In genomic region chr13:93897943-93898826, GRCm38 (mm10) we compare ENCODE assay signal across 10 mouse cellular contexts.
DNase-seq lines count a peak whose midpoint lies in the region; ATAC-seq and TF ChIP-seq lines count a peak whose summit lies in the region.
"Had no signal": no experiment of that assay in that cellular context is flagged by ENCODE, and none has a peak within 500 bp of the region (broad histone marks: within the 10 kb centered on the region; RNA-seq: fewer than 3 reads in every experiment).

No protein-coding gene starts in this region.

- no peaks in the 10 kb centered on the region for H3K27me3 ChIP-seq in intestine, embryonic 14.5 days (replicated peaks; ENCODE audit: control insufficient read depth, insufficient read depth, low read length)
- H3K27me3 ChIP-seq in intestine, embryonic 16.5 days (replicated peaks; ENCODE audit: control insufficient read depth, insufficient read depth, low read length) = no peaks in the 10 kb centered on the region
- H3K27me3 ChIP-seq in megakaryocyte, embryonic 14.5 days (replicated peaks) = peaks cover 27% of the 10 kb centered on the region
- H3K27me3 ChIP-seq in midbrain, embryonic 16.5 days (ENCODE audit: control insufficient read depth, insufficient read depth, low read depth, low read length) = no peaks in the 10 kb centered on the region
- H3K27me3 ChIP-seq in cerebellum, adult 2 months (ENCODE audit: control insufficient read depth, insufficient read depth, low read length) = no peaks in the 10 kb centered on the region
- H3K27me3 ChIP-seq in midbrain, embryonic 10.5 days (ENCODE audit: low read depth, poor library complexity, severe bottlenecking) = no peaks in the 10 kb centered on the region
- H3K27me3 ChIP-seq: forebrain, embryonic 13.5 days; neural tube, embryonic 12.5 days had no signal

- TF ChIP-seq POLR2A in bone marrow macrophage, adult 2 months (IDR thresholded peaks at IDR 0.05; ENCODE audit: borderline replicate concordance, low read depth, low read length) = no peak
- TF ChIP-seq POLR2A in embryonic fibroblast, embryonic 13.5 days (IDR thresholded peaks at IDR 0.05; ENCODE audit: low read depth, low read length) = no peak
- TF ChIP-seq POLR2A in cerebellum, adult 2 months (IDR thresholded peaks at IDR 0.05; ENCODE audit: borderline replicate concordance, insufficient read depth, low read length) = no peak

- DNase-seq in intestine, embryonic 14.5 days (ENCODE audit: low spot score) = no peak
- DNase-seq in cerebellum, adult 2 months = no peak
- no peak for DNase-seq in midbrain, embryonic 10.5 days (ENCODE audit: low spot score)

- no peak for TF ChIP-seq CTCF in bone marrow macrophage, adult 2 months (IDR thresholded peaks at IDR 0.05; ENCODE audit: low read depth, low read length)
- TF ChIP-seq CTCF in embryonic fibroblast, embryonic 13.5 days (IDR thresholded peaks at IDR 0.05; ENCODE audit: borderline replicate concordance, insufficient read depth, low read length) = no peak
- no peak for TF ChIP-seq CTCF in cerebellum, adult 2 months (IDR thresholded peaks at IDR 0.05; ENCODE audit: borderline replicate concordance, insufficient read depth, low read depth, low read length)

- no peak overlapping the region for H3K27ac ChIP-seq in intestine, embryonic 14.5 days (ENCODE audit: low read depth)
- no peak overlapping the region for H3K27ac ChIP-seq in intestine, embryonic 16.5 days (ENCODE audit: low read length)
- H3K27ac ChIP-seq in bone marrow macrophage, adult 2 months (ENCODE audit: insufficient read depth, low read depth, low read length) = peak overlapping the region; percentile 23; the same call in 1 of the 2 replicates
- peak overlapping the region; percentile 69 for H3K27ac ChIP-seq in embryonic fibroblast, embryonic 13.5 days (ENCODE audit: insufficient read depth, low read length)
- H3K27ac ChIP-seq in midbrain, embryonic 16.5 days (ENCODE audit: low read length) = no peak overlapping the region
- H3K27ac ChIP-seq in cerebellum, adult 2 months (ENCODE audit: insufficient read depth, low read length) = no peak overlapping the region
- H3K27ac ChIP-seq in midbrain, embryonic 10.5 days (replicated peaks) = no peak overlapping the region
- H3K27ac ChIP-seq: forebrain, embryonic 13.5 days; neural tube, embryonic 12.5 days had no signal

- peak overlapping the region; percentile 23; the same call in 1 of the 2 replicates for H3K4me2 ChIP-seq in intestine, embryonic 14.5 days (ENCODE audit: low read length)
- no peak overlapping the region for H3K4me2 ChIP-seq in intestine, embryonic 16.5 days (ENCODE audit: low read depth, low read length)
- no peak overlapping the region for H3K4me2 ChIP-seq in midbrain, embryonic 16.5 days (ENCODE audit: low read length)
- H3K4me2 ChIP-seq: forebrain, embryonic 13.5 days; neural tube, embryonic 12.5 days had no signal

- H3K9ac ChIP-seq in intestine, embryonic 14.5 days (ENCODE audit: low read length) = no peak overlapping the region
- H3K9ac ChIP-seq in intestine, embryonic 16.5 days (ENCODE audit: low read depth, low read length) = no peak overlapping the region
- no peak overlapping the region for H3K9ac ChIP-seq in midbrain, embryonic 16.5 days (ENCODE audit: low read depth, low read length)
- H3K9ac ChIP-seq: forebrain, embryonic 13.5 days; neural tube, embryonic 12.5 days had no signal

- H3K4me3 ChIP-seq in intestine, embryonic 14.5 days (ENCODE audit: low read depth, low read length) = no peak overlapping the region
- no peak overlapping the region for H3K4me3 ChIP-seq in intestine, embryonic 16.5 days (ENCODE audit: low read length)
- peak overlapping the region; percentile 2; the same call in 1 of the 2 replicates for H3K4me3 ChIP-seq in bone marrow macrophage, adult 2 months (ENCODE audit: insufficient read depth, low read length)
- H3K4me3 ChIP-seq in embryonic fibroblast, embryonic 13.5 days (ENCODE audit: insufficient read depth, low read length) = peak overlapping the region; percentile 41
- H3K4me3 ChIP-seq in megakaryocyte, embryonic 14.5 days (replicated peaks) = peak overlapping the region; percentile 53
- no peak overlapping the region for H3K4me3 ChIP-seq in midbrain, embryonic 16.5 days (ENCODE audit: low read depth, low read length)
- no peak overlapping the region for H3K4me3 ChIP-seq in cerebellum, adult 2 months (replicated peaks; ENCODE audit: insufficient read depth, low read depth, low read length)
- H3K4me3 ChIP-seq in midbrain, embryonic 10.5 days = no peak overlapping the region
- H3K4me3 ChIP-seq: forebrain, embryonic 13.5 days; neural tube, embryonic 12.5 days had no signal

- no peaks in the 10 kb centered on the region for H3K36me3 ChIP-seq in intestine, embryonic 14.5 days (ENCODE audit: control insufficient read depth, insufficient read depth, low read length)
- H3K36me3 ChIP-seq in intestine, embryonic 16.5 days (ENCODE audit: control insufficient read depth, insufficient read depth, low read length) = no peaks in the 10 kb centered on the region
- no peaks in the 10 kb centered on the region for H3K36me3 ChIP-seq in megakaryocyte, embryonic 14.5 days (replicated peaks; ENCODE audit: low read length)
- H3K36me3 ChIP-seq in midbrain, embryonic 16.5 days (ENCODE audit: control insufficient read depth, insufficient read depth, low read length) = no peaks in the 10 kb centered on the region
- no peaks in the 10 kb centered on the region for H3K36me3 ChIP-seq in midbrain, embryonic 10.5 days
- H3K36me3 ChIP-seq: neural tube, embryonic 12.5 days had no signal

- WGBS in intestine, embryonic 14.5 days = 29% methylated on average over 13 of the region's 13 CpGs
- 45% methylated on average over 13 of the region's 13 CpGs for WGBS in intestine, embryonic 16.5 days
- WGBS in midbrain, embryonic 16.5 days = 64% methylated on average over 13 of the region's 13 CpGs
- WGBS in cerebellum, adult 2 months = 89% methylated on average over 13 of the region's 13 CpGs
- WGBS in midbrain, embryonic 10.5 days = 75% methylated on average over 13 of the region's 13 CpGs

- ATAC-seq in intestine, embryonic 14.5 days (replicated peaks; ENCODE audit: low FRiP score, low TSS enrichment, low read depth) = no peak
- no peak for ATAC-seq in intestine, embryonic 16.5 days
- no peak for ATAC-seq in midbrain, embryonic 16.5 days
- ATAC-seq: forebrain, embryonic 13.5 days had no signal

- peaks cover 5% of the 10 kb centered on the region for H3K4me1 ChIP-seq in intestine, embryonic 14.5 days (replicated peaks; ENCODE audit: control insufficient read depth, insufficient read depth, low read length)
- no peaks in the 10 kb centered on the region for H3K4me1 ChIP-seq in intestine, embryonic 16.5 days (ENCODE audit: control insufficient read depth, insufficient read depth, low read length)
- H3K4me1 ChIP-seq in bone marrow macrophage, adult 2 months (ENCODE audit: control insufficient read depth, insufficient read depth, low read length) = peaks cover 29% of the 10 kb centered on the region
- H3K4me1 ChIP-seq in embryonic fibroblast, embryonic 13.5 days (ENCODE audit: control insufficient read depth, insufficient read depth, low read length) = peaks cover 3% of the 10 kb centered on the region; the same call in 1 of the 2 replicates
- H3K4me1 ChIP-seq in megakaryocyte, embryonic 14.5 days = peaks cover 13% of the 10 kb centered on the region
- no peaks in the 10 kb centered on the region for H3K4me1 ChIP-seq in midbrain, embryonic 16.5 days (ENCODE audit: control insufficient read depth, insufficient read depth, low read length)
- H3K4me1 ChIP-seq in cerebellum, adult 2 months (ENCODE audit: control insufficient read depth, insufficient read depth, low read length) = no peaks in the 10 kb centered on the region
- no peaks in the 10 kb centered on the region; the same call in 1 of the 2 replicates for H3K4me1 ChIP-seq in midbrain, embryonic 10.5 days
- H3K4me1 ChIP-seq: forebrain, embryonic 13.5 days; neural tube, embryonic 12.5 days had no signal

- H3K9me3 ChIP-seq in intestine, embryonic 14.5 days (ENCODE audit: control insufficient read depth, low read length) = no peaks in the 10 kb centered on the region
- H3K9me3 ChIP-seq in intestine, embryonic 16.5 days (ENCODE audit: control insufficient read depth, low read length) = no peaks in the 10 kb centered on the region
- H3K9me3 ChIP-seq in megakaryocyte, embryonic 14.5 days = no peaks in the 10 kb centered on the region
- no peaks in the 10 kb centered on the region for H3K9me3 ChIP-seq in midbrain, embryonic 16.5 days (replicated peaks; ENCODE audit: control insufficient read depth, low read length, poor library complexity, severe bottlenecking)
- H3K9me3 ChIP-seq in midbrain, embryonic 10.5 days (replicated peaks) = no peaks in the 10 kb centered on the region
- H3K9me3 ChIP-seq: forebrain, embryonic 13.5 days; neural tube, embryonic 12.5 days had no signal

Comparison
In these comparisons a context has a peak if more than half of its experiments do, and no peak if none do; other contexts are left out.
1. H3K27ac ChIP-seq: peak in bone marrow macrophage, adult 2 months (single experiment) and embryonic fibroblast, embryonic 13.5 days (single experiment); none in intestine, embryonic 14.5 days (single experiment), intestine, embryonic 16.5 days (single experiment), midbrain, embryonic 16.5 days (single experiment), cerebellum, adult 2 months (single experiment) and midbrain, embryonic 10.5 days (single experiment).
2. H3K4me3 ChIP-seq: peak in bone marrow macrophage, adult 2 months (single experiment), embryonic fibroblast, embryonic 13.5 days (single experiment) and megakaryocyte, embryonic 14.5 days (single experiment); none in intestine, embryonic 14.5 days (single experiment), intestine, embryonic 16.5 days (single experiment), midbrain, embryonic 16.5 days (single experiment), cerebellum, adult 2 months (single experiment) and midbrain, embryonic 10.5 days (single experiment).